21 mouse cellular contexts compared by ENCODE assay signal in the genomic region with DNA sequence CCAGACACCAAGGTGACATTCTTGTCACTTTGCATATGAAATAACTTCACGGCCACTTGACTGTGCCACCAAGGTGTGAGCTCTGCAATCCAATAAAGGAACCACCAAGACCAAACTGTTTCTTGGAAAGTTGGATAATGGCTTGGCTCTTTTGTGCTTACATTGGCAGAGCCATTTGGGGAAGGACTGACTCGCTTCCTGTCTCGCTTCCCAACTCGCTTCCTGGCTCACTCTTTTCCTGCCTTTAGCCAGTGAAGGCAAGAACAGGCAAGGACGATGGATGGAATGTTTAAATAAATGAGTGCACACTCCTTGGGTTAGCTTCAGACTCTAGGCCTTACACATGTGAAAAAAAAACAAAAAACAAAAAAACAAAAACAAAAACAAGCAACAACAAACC.
DNase-seq lines count a peak whose midpoint lies in the region; ATAC-seq and TF ChIP-seq lines count a peak whose summit lies in the region.
"Had no signal": no experiment of that assay in that cellular context is flagged by ENCODE, and none has a peak within 500 bp of the region (broad histone marks: within the 10 kb centered on the region; RNA-seq: fewer than 3 reads in every experiment).

No protein-coding gene starts in this region.

- no peaks in the 10 kb centered on the region for H3K4me1 ChIP-seq in heart, embryonic 12.5 days (replicated peaks)
- H3K4me1 ChIP-seq in heart, embryonic 10.5 days, result no peaks in the 10 kb centered on the region; the same call in 1 of the 2 replicates
- H3K4me1 ChIP-seq in heart, embryonic 16.5 days (ENCODE audit: control insufficient read depth, insufficient read depth, low read length), result no peaks in the 10 kb centered on the region
- H3K4me1 ChIP-seq in liver, embryonic 11.5 days (replicated peaks; ENCODE audit: control insufficient read depth, insufficient read depth, low read length), result no peaks in the 10 kb centered on the region
- H3K4me1 ChIP-seq in stomach, postnatal 0 days (replicated peaks; ENCODE audit: control insufficient read depth, insufficient read depth), result no peaks in the 10 kb centered on the region
- H3K4me1 ChIP-seq: embryonic facial prominence, embryonic 12.5 days; hindbrain, embryonic 12.5 days had no signal

- no peak overlapping the region for H3K4me2 ChIP-seq in heart, embryonic 12.5 days
- H3K4me2 ChIP-seq in heart, embryonic 16.5 days (ENCODE audit: low read depth, low read length), result no peak overlapping the region
- no peak overlapping the region for H3K4me2 ChIP-seq in liver, embryonic 11.5 days
- no peak overlapping the region for H3K4me2 ChIP-seq in stomach, postnatal 0 days (replicated peaks; ENCODE audit: low read depth)
- H3K4me2 ChIP-seq: embryonic facial prominence, embryonic 12.5 days; hindbrain, embryonic 12.5 days had no signal

- no peak overlapping the region for H3K27ac ChIP-seq in heart, embryonic 12.5 days (ENCODE audit: poor library complexity, severe bottlenecking)
- H3K27ac ChIP-seq in heart, embryonic 10.5 days, result no peak overlapping the region
- peak overlapping the region; percentile 55; the same call in 1 of the 2 replicates for H3K27ac ChIP-seq in heart, embryonic 16.5 days (ENCODE audit: low read length)
- H3K27ac ChIP-seq in liver, embryonic 11.5 days (ENCODE audit: low read depth, low read length), result no peak overlapping the region
- no peak overlapping the region for H3K27ac ChIP-seq in stomach, postnatal 0 days (replicated peaks)
- H3K27ac ChIP-seq: embryonic facial prominence, embryonic 12.5 days; hindbrain, embryonic 12.5 days had no signal

- TF ChIP-seq EP300 in stomach, postnatal 0 days (optimal IDR thresholded peaks at IDR 0.05), result no peak

- H3K36me3 ChIP-seq in heart, embryonic 12.5 days, result no peaks in the 10 kb centered on the region
- H3K36me3 ChIP-seq in heart, embryonic 10.5 days, result no peaks in the 10 kb centered on the region
- no peaks in the 10 kb centered on the region for H3K36me3 ChIP-seq in heart, embryonic 16.5 days (ENCODE audit: control insufficient read depth, insufficient read depth)
- H3K36me3 ChIP-seq in liver, embryonic 11.5 days (ENCODE audit: control insufficient read depth, insufficient read depth, low read length), result no peaks in the 10 kb centered on the region
- no peaks in the 10 kb centered on the region for H3K36me3 ChIP-seq in stomach, postnatal 0 days (ENCODE audit: control insufficient read depth, insufficient read depth, low read length)
- H3K36me3 ChIP-seq: embryonic facial prominence, embryonic 12.5 days; hindbrain, embryonic 12.5 days had no signal

- DNase-seq in heart, adult 18-20 months, result peak; percentile 37 to 45
- peak; percentile 66 for DNase-seq in heart, embryonic 10.5 days (ENCODE audit: low spot score)
- peak; percentile 13 to 24 for DNase-seq in heart, postnatal 36 days
- no peak for DNase-seq in liver, embryonic 11.5 days (ENCODE audit: low spot score)
- no peak for DNase-seq in kidney, postnatal 36 days
- DNase-seq in stomach, postnatal 0 days (ENCODE audit: low spot score), result no peak
- DNase-seq: adrenal gland, adult 2 months; adrenal gland, postnatal 36 days; cerebellum, adult 2 months; cerebellum, postnatal 10 days; embryo, embryonic 11 days; gastrocnemius, postnatal 10 days; kidney, adult 11 months; kidney, adult 9 months had no signal

- 62% methylated on average over 5 of the region's 5 CpGs for WGBS in heart, embryonic 12.5 days
- 77% methylated on average over 5 of the region's 5 CpGs for WGBS in heart, embryonic 10.5 days
- 52% methylated on average over 5 of the region's 5 CpGs for WGBS in heart, embryonic 16.5 days
- WGBS in liver, embryonic 11.5 days, result 83% methylated on average over 5 of the region's 5 CpGs
- 84% methylated on average over 5 of the region's 5 CpGs for WGBS in stomach, postnatal 0 days

- H3K9me3 ChIP-seq in heart, embryonic 12.5 days (replicated peaks), result peaks cover 18% of the 10 kb centered on the region
- no peaks in the 10 kb centered on the region for H3K9me3 ChIP-seq in heart, embryonic 10.5 days
- 0 out of 2 replicates have a peak, but pooled peaks cover 6% of the 10 kb centered on the region for H3K9me3 ChIP-seq in heart, embryonic 16.5 days (replicated peaks; ENCODE audit: control insufficient read depth, low read length)
- no peaks in the 10 kb centered on the region for H3K9me3 ChIP-seq in liver, embryonic 11.5 days (ENCODE audit: control insufficient read depth, low read length)
- no peaks in the 10 kb centered on the region for H3K9me3 ChIP-seq in stomach, postnatal 0 days (ENCODE audit: control insufficient read depth, low read length)
- H3K9me3 ChIP-seq: embryonic facial prominence, embryonic 12.5 days had no signal

- H3K27me3 ChIP-seq in heart, embryonic 12.5 days (replicated peaks), result no peaks in the 10 kb centered on the region
- H3K27me3 ChIP-seq in heart, embryonic 10.5 days (ENCODE audit: insufficient read depth, poor library complexity, severe bottlenecking), result no peaks in the 10 kb centered on the region
- no peaks in the 10 kb centered on the region for H3K27me3 ChIP-seq in heart, embryonic 16.5 days (ENCODE audit: control insufficient read depth, insufficient read depth, low read length)
- H3K27me3 ChIP-seq in liver, embryonic 11.5 days (replicated peaks; ENCODE audit: control insufficient read depth, insufficient read depth, low read length), result no peaks in the 10 kb centered on the region
- no peaks in the 10 kb centered on the region for H3K27me3 ChIP-seq in stomach, postnatal 0 days (ENCODE audit: control insufficient read depth, insufficient read depth, low read length)
- H3K27me3 ChIP-seq: embryonic facial prominence, embryonic 12.5 days; hindbrain, embryonic 12.5 days; Patski had no signal

- no peak for ATAC-seq in heart, embryonic 12.5 days (ENCODE audit: insufficient number of reproducible peaks, low FRiP score)
- no peak for ATAC-seq in heart, embryonic 16.5 days (replicated peaks; ENCODE audit: extremely low read depth, insufficient read depth, low FRiP score)
- ATAC-seq in liver, embryonic 11.5 days (replicated peaks; ENCODE audit: low FRiP score), result no peak
- no peak for ATAC-seq in stomach, postnatal 0 days (ENCODE audit: low FRiP score, low TSS enrichment)
- ATAC-seq: forebrain, embryonic 16.5 days; hindbrain, embryonic 16.5 days; Patski had no signal

- H3K9ac ChIP-seq in heart, embryonic 12.5 days, result no peak overlapping the region
- H3K9ac ChIP-seq in heart, embryonic 16.5 days (ENCODE audit: low read length), result no peak overlapping the region
- no peak overlapping the region for H3K9ac ChIP-seq in liver, embryonic 11.5 days (ENCODE audit: low read depth, low read length)
- no peak overlapping the region for H3K9ac ChIP-seq in stomach, postnatal 0 days (ENCODE audit: low read length)
- H3K9ac ChIP-seq: embryonic facial prominence, embryonic 12.5 days; hindbrain, embryonic 12.5 days had no signal

- H3K4me3 ChIP-seq in heart, embryonic 12.5 days, result no peak overlapping the region
- H3K4me3 ChIP-seq in heart, embryonic 10.5 days, result no peak overlapping the region
- no peak overlapping the region for H3K4me3 ChIP-seq in heart, embryonic 16.5 days (ENCODE audit: low read length)
- no peak overlapping the region for H3K4me3 ChIP-seq in liver, embryonic 11.5 days (ENCODE audit: low read depth, low read length)
- H3K4me3 ChIP-seq in stomach, postnatal 0 days (ENCODE audit: low read depth, low read length), result no peak overlapping the region
- H3K4me3 ChIP-seq: embryonic facial prominence, embryonic 12.5 days; hindbrain, embryonic 12.5 days had no signal

- TF ChIP-seq CTCF in stomach, postnatal 0 days (IDR thresholded peaks at IDR 0.05; ENCODE audit: low read depth), result no peak

- intact Hi-C loops in heart, postnatal 36 days (cut with DNase I), result no loop called here

Comparison
In these comparisons a context has a peak if more than half of its experiments do, and no peak if none do; other contexts are left out.
1. DNase-seq: peak in heart, adult 18-20 months (2 of 2), heart, embryonic 10.5 days (single experiment) and heart, postnatal 36 days (2 of 2); none in liver, embryonic 11.5 days (single experiment), kidney, postnatal 36 days (0 of 2) and stomach, postnatal 0 days (single experiment).